Mouse (Mus musculus): ENCODE results near the gene Adgrd1.

Adgrd1 gene

GRCm38 (mm10) chr5:129208279-129208678 is 111.7 kb downstream of the Adgrd1 start:
- no peak for DNase-seq

GRCm38 (mm10) chr5:129208845-129209244 is 112.3 kb downstream of the Adgrd1 start:
- no peak for DNase-seq

DNA sequence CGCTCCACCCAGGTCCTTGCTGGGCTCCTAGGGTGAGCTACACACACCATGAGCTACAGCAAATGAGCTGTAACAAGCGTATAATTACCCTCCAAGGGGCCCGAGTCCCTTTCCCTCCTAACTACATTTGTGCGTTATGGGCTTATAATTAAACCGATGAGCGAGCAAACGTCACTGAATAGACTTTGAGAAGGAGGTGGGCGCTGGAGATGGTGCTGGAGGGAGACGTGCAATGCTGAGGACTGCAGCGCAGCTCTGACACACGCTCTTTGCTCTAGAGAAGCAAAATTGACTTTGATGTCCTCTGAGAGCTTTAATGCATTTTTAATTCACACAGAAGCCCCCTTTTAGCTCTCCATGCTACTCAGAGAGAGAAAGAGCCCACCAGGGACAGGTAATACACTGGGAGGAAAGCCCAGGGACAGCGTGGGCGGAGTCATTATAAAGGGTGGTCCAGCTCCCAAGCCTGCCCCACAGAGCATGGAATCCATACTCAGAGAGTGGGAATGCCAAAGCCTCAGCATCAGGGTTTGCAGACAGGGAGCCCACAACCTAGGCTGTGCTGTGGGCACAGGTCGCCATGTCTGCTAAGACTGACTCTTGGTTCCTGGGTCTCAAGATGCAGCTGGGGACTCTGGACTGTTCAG is 115.0 kb downstream of the Adgrd1 start:
- no peak for DNase-seq

DNA sequence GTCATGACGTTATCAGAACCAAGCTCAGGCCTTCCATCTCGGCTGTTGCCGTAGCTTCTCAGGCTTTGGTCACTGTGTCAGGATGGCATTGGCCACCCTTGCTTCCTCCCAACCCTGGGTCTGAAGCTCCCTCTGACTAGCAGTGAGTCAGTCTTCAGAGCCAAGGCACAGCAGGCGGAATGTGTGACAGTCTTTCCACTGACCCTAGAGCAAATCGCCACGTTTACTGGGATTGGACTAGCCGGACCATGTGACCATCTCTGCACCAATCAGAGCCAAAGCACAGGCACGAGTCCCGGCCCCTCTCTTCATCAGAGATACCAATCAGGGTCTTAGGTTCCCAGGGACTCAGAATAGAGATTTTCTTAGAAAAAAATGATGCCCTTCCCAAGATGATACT is 117.5 kb downstream of the Adgrd1 start:
- DNase-seq: no peak

GRCm38 (mm10) chr5:129216001-129216400 is 119.5 kb downstream of the Adgrd1 start:
- DNase-seq: no peak

- DNase-seq: peak; percentile 11
Measured at GRCm38 (mm10) chr5:129217481-129218221, 121.1 kb downstream of the Adgrd1 start.

- DNase-seq: no peak
Measured at GRCm38 (mm10) chr5:129218222-129218505, 121.6 kb downstream of the Adgrd1 start.

DNA sequence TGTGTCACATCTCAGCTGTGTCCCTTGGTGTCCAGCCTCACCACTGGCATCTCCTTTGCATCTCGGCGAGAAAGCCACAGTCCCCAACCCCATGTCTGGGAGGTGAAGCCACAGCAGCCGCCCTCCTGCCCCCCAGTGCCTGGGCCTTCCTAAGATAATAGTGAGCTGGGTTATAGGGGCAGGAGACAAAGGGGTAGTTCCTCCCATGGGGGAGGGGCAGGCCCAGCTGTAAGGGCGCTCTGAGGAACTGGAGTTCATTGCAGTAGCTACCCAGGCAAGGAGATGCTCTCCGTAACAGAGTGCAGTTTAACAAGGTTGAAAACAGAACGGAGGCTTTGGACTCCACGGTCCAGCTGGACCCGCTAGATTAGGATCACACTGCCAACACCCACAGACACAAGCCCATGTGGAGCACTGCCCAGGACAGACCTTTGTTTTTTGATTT is 122.0 kb downstream of the Adgrd1 start:
- DNase-seq: no peak

GRCm38 (mm10) chr5:129219178-129219760 is 122.7 kb downstream of the Adgrd1 start:
- no peak for DNase-seq

GRCm38 (mm10) chr5:129225810-129226450 is 129.4 kb downstream of the Adgrd1 start:
- no peak for DNase-seq

DNA sequence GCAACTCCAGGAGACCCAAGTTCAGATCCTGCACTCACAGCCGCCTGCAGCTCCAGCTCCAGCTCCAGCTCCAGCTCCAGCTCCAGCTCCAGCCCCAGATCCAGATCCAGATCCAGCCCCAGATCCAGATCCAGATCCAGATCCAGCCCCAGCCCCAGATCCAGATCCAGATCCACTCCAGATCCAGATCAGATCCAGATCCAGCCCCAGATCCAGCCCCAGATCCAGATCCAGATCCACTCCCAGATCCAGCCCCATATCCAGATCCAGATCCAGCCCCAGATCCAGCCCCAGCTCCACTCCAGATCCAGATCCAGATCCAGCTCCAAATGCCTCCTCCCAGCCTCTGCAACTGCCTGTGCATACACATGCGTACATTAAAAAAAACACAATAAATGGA is 131.6 kb downstream of the Adgrd1 start:
- no peak for DNase-seq

GRCm38 (mm10) chr5:129233301-129233700 is 136.8 kb downstream of the Adgrd1 start:
- no peak for DNase-seq

GRCm38 (mm10) chr5:129233881-129234432 is 137.4 kb downstream of the Adgrd1 start:
- no peak for DNase-seq

GRCm38 (mm10) chr5:129236366-129236765 is 139.8 kb downstream of the Adgrd1 start:
- no peak for DNase-seq

- DNase-seq: no peak
Measured at GRCm38 (mm10) chr5:129241865-129242264, 145.3 kb downstream of the Adgrd1 start.

- no peak for DNase-seq
Measured at GRCm38 (mm10) chr5:129242265-129242664, 145.7 kb downstream of the Adgrd1 start.

DNA sequence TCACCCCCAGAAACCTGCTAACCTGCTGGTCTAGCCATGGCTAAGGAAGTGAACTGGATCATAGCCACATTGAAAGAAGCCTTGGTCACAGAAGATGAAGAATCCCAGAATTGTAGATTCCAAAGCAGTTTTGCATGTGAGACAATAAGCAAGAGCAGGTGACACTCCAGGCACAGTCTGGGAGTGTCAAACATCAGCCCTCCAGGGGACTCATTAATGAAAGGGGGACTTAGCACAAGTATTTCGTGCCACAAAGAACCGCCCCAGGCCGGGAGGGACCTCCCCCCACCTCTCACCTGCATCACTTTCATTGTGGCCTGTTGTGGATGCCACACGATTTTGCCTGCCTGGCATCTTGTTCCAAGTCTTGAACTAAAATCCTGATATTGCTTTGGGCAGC is 146.6 kb downstream of the Adgrd1 start:
- DNase-seq: no peak

DNA sequence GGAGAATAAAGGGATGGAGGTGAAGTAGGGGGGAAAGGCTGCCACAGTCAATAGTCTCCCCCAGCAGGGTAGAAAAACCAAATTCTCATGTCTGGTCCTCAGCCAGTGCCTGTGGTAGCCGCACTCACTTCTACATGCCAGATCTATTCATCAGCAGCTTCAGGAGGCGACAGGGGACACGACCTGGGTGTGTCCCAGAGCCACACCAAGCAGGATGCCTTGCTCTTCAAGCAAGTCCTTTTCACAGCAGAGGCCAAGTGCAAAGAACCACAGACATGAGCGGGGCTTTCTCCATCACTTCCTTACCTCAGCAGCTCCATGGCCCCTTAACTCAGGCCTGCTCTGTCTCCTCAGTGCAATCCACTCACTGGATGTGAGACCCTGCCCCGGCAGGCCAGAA is 147.8 kb downstream of the Adgrd1 start:
- DNase-seq: no peak

- no peak for DNase-seq
Measured at GRCm38 (mm10) chr5:129249080-129249479, 152.5 kb downstream of the Adgrd1 start.

Data from thymus, postnatal 4 days (tissue).